Mouse (Mus musculus): ENCODE measurements around the gene Shank2.

DNA sequence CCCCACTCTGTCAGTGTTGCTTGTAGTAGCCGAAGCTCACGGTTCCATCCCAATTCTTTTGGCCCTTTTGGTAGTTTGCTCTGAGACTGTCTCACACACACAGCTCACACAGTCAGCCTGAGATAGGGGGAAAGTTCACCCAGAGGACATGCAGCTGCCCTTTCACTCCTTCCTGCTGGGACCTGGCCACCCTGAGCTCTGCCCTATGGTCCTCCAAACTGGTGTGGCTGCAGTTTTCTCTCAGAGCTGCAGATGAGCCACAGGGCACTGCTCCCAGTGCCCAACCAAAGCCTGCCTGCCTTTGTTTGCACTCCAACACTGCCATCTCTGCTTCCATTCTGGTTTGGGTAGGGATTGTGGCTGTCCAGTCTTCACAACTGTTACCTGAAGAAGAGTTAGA, 388.0 kb downstream of the Shank2 start:
- no peak for TF ChIP-seq CTCF (IDR thresholded peaks at IDR 0.05)
- TF ChIP-seq EP300 (IDR thresholded peaks at IDR 0.05): no peak

Measured in lung, postnatal 0 days (tissue).